ENCODE assay signal across 7 mouse cellular contexts in the genomic region with DNA sequence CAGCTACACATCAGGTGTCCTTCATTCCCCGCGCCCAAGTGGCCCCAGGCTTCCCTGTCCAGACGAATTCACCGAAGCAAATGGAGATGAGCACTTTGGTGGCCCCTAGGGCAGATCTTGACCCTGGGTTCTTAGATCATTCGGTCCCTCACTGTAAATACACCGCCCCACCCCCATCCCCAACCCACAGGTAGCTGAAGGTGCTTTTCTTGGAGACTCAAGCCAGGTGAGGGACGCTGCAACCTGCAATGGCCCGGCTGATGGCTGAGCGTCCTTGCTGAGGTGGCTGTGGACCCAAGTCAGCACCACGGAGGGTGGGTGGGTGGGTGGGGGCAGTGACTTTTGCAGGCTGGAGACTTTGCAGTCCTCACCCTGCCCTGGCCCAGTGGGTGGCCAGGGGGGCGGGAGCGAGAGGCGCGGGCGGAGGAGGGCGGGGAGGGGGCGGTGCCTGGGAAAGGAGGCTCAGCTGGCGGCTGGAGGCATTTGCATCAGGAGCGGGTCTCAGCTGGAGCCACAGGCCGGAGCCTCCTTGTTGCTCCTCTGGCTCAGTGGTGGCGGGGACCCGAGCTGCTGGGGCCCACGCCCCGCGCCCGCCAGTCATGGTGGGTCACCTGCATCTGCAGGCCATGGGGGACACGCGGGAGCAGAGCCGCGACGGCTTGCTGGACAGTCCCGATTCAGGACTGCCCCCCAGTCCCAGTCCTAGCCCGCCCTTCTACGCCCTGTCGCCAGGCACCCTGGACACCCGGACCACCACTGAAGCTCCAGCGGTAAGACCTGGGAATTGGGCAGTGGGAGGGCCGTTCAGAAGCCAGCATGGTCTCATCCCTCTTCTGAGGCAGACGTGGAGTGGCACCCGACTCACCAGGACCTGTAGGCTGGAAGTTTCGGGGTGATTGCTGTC. TPM values are rescaled to one million over a fixed set of nuclear protein-coding genes. Genes with fewer than 3 reads are reported as not detected.
A peak's percentile ranks its signal among the peaks of the same experiment; 100 is the strongest.
DNase-seq lines count a peak whose midpoint lies in the region; ATAC-seq lines count a peak whose summit lies in the region.

Gene Rflna (plus strand): TSS at position 253 of the 904 bp plus-strand sequence.

- ATAC-seq in heart, embryonic 16.5 days (replicated peaks; ENCODE audit: extremely low read depth, insufficient read depth, low FRiP score): peak; percentile 33
- peak; percentile 51 for ATAC-seq in limb, embryonic 13.5 days (ENCODE audit: low FRiP score, low read depth)
- ATAC-seq in midbrain, embryonic 16.5 days: 0 out of 2 replicates have a peak, but pooled peaks have one; percentile 39

- no peaks in the 10 kb centered on the region for H3K9me3 ChIP-seq in heart, embryonic 16.5 days (replicated peaks; ENCODE audit: control insufficient read depth, low read length)
- H3K9me3 ChIP-seq in limb, embryonic 13.5 days: no peaks in the 10 kb centered on the region
- H3K9me3 ChIP-seq in midbrain, embryonic 16.5 days (replicated peaks; ENCODE audit: control insufficient read depth, low read length, poor library complexity, severe bottlenecking): no peaks in the 10 kb centered on the region

- H3K27me3 ChIP-seq in heart, embryonic 16.5 days (ENCODE audit: control insufficient read depth, insufficient read depth, low read length): peaks cover 22% of the 10 kb centered on the region
- H3K27me3 ChIP-seq in limb, embryonic 13.5 days: peaks cover 28% of the 10 kb centered on the region
- peaks cover 11% of the 10 kb centered on the region for H3K27me3 ChIP-seq in midbrain, embryonic 16.5 days (ENCODE audit: control insufficient read depth, insufficient read depth, low read depth, low read length)

- H3K36me3 ChIP-seq in heart, embryonic 16.5 days (ENCODE audit: control insufficient read depth, insufficient read depth): no peaks in the 10 kb centered on the region
- no peaks in the 10 kb centered on the region for H3K36me3 ChIP-seq in limb, embryonic 13.5 days
- H3K36me3 ChIP-seq in midbrain, embryonic 16.5 days (ENCODE audit: control insufficient read depth, insufficient read depth, low read length): no peaks in the 10 kb centered on the region

- peak; percentile 68 for DNase-seq in Muller cell, postnatal 12 days (ENCODE audit: inconsistent ontology term)
- peak; percentile 64 to 84 for DNase-seq in adrenal gland, postnatal 36 days
- DNase-seq in spleen, postnatal 10 days (ENCODE audit: low spot score in 2 of 2): no peak
- no peak for DNase-seq in MN1 (ENCODE audit: low spot score)

- H3K4me1 ChIP-seq in heart, embryonic 16.5 days (ENCODE audit: control insufficient read depth, insufficient read depth, low read length): peaks cover 23% of the 10 kb centered on the region
- H3K4me1 ChIP-seq in limb, embryonic 13.5 days: peaks cover 78% of the 10 kb centered on the region
- H3K4me1 ChIP-seq in midbrain, embryonic 16.5 days (ENCODE audit: control insufficient read depth, insufficient read depth, low read length): peaks cover 12% of the 10 kb centered on the region; the same call in 1 of the 2 replicates

- H3K27ac ChIP-seq in heart, embryonic 16.5 days (ENCODE audit: low read length): no peak within 1 kb of the TSS
- peak within 1 kb of the TSS; percentile 77 for H3K27ac ChIP-seq in limb, embryonic 13.5 days
- no peak within 1 kb of the TSS for H3K27ac ChIP-seq in midbrain, embryonic 16.5 days (ENCODE audit: low read length)

- peak within 1 kb of the TSS; percentile 35 for H3K9ac ChIP-seq in heart, embryonic 16.5 days (ENCODE audit: low read length)
- H3K9ac ChIP-seq in limb, embryonic 13.5 days: peak within 1 kb of the TSS; percentile 84
- peak within 1 kb of the TSS; percentile 65 for H3K9ac ChIP-seq in midbrain, embryonic 16.5 days (ENCODE audit: low read depth, low read length)

- peak within 1 kb of the TSS; percentile 41 for H3K4me3 ChIP-seq in heart, embryonic 16.5 days (ENCODE audit: low read length)
- H3K4me3 ChIP-seq in limb, embryonic 13.5 days: peak within 1 kb of the TSS; percentile 65
- H3K4me3 ChIP-seq in midbrain, embryonic 16.5 days (ENCODE audit: low read depth, low read length): peak within 1 kb of the TSS; percentile 37

- peak within 1 kb of the TSS; percentile 63 for H3K4me2 ChIP-seq in heart, embryonic 16.5 days (ENCODE audit: low read depth, low read length)
- H3K4me2 ChIP-seq in limb, embryonic 13.5 days (replicated peaks): peak within 1 kb of the TSS; percentile 79
- H3K4me2 ChIP-seq in midbrain, embryonic 16.5 days (ENCODE audit: low read length): peak within 1 kb of the TSS; percentile 65

- 2% methylated on average over 39 of the region's 41 CpGs for WGBS in heart, embryonic 16.5 days
- WGBS in limb, embryonic 13.5 days: 2% methylated on average over 38 of the region's 41 CpGs
- 2% methylated on average over 33 of the region's 41 CpGs for WGBS in midbrain, embryonic 16.5 days

RNA-seq across cellular contexts. Expression of gene Rflna, which starts in this region (rescaled TPM):
- total RNA-seq in adrenal gland, postnatal 36 days (2021): 1 to 10 TPM; 3.2 to 7.7 TPM
- 1.0 and 1.3 TPM in 2 replicates for polyA plus RNA-seq in heart, embryonic 16.5 days (2015; fragmentation: Nextera tagmentation; extraction: Ambion mirVana)
- 62.2 and 64.5 TPM in 2 replicates for polyA plus RNA-seq in limb, embryonic 13.5 days (2015; fragmentation: Nextera tagmentation; extraction: Ambion mirVana)
- 4.9 and 7.1 TPM in 2 replicates for polyA plus RNA-seq in midbrain, embryonic 16.5 days (2015; fragmentation: Nextera tagmentation; extraction: Ambion mirVana)

Comparison
In these comparisons a context has a peak if more than half of its experiments do, and no peak if none do; other contexts are left out.
1. DNase-seq: peak in Muller cell, postnatal 12 days (single experiment) and adrenal gland, postnatal 36 days (2 of 2); none in spleen, postnatal 10 days (0 of 2) and MN1 (single experiment).
2. Peak in every context shown above with its lines, with median percentiles within 50 percentile points of each other: ATAC-seq, H3K4me2 ChIP-seq, H3K4me3 ChIP-seq and H3K9ac ChIP-seq.